Mouse (Mus musculus) megakaryocyte, embryonic 14.5 days (primary cell): ENCODE measurements around the gene Gm10192. TPM values are rescaled to one million over a fixed set of nuclear protein-coding genes. Genes with fewer than 3 reads are reported as not detected.

ENCODE experiments used
- H3K27me3 ChIP-seq: replicated peaks from 2 replicates; pipeline ENCODE3; 2012; ENCODE audit warnings: inconsistent platforms
- H3K36me3 ChIP-seq: replicated peaks from 2 replicates; pipeline ENCODE3; 2012; ENCODE audit warnings: low read length, inconsistent platforms, mixed read lengths
- H3K4me1 ChIP-seq: 2 replicates; pipeline ENCODE4 v1.6.1; 2012; ENCODE audit warnings: inconsistent platforms
- H3K4me3 ChIP-seq: replicated peaks from 2 replicates; pipeline ENCODE3; 2012; ENCODE audit warnings: moderate library complexity, mild to moderate bottlenecking, inconsistent platforms
- H3K9me3 ChIP-seq: 2 replicates; pipeline ENCODE4 v1.6.1; 2012; ENCODE audit warnings: inconsistent platforms
- FLI1 ChIP-seq: IDR thresholded peaks from 2 replicates; pipeline ENCODE4 v1.6.1; 2012; ENCODE audit warnings: low read length, inconsistent platforms, mixed read lengths
- GATA1 ChIP-seq: IDR thresholded peaks from 3 replicates; pipeline ENCODE4 v1.6.1; 2012; ENCODE audit warnings: mixed read lengths, low read length, inconsistent platforms, borderline replicate concordance
- polyA plus RNA-seq: library from polyadenylated mRNA; stranded (reverse); fragments of >175 nt; gene quantifications from 2 replicates; pipeline ENCODE4 v1.2.3, GENCODE M21; 2012; ENCODE audit warnings: low replicate concordance; ENCODE audit not compliant: insufficient read depth

Gene Gm10192
- polyA plus RNA-seq, 1 experiment: not detected

DNA sequence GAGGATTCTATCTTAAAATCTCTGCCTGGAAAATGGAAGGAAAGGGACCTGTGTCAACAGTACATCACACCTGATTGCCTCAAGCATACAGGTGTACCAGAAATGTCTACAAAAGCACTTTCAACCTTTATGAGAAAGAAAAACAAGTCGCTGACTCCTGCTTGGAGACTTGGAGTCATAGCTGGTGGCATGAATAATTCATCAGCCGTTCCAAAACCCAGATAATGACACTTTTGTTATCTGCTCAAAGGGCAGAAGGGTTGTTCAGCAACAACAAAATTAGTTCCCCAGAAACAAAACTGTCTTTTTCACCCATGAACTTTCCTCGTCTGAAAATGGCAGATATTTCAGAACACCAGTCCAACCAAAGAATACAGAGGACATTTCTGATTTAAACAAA, 26.9 kb downstream of the Gm10192 start:
- H3K4me3 ChIP-seq: no peak overlapping the region
- H3K36me3 ChIP-seq: no peaks in the 10 kb centered on the region
- TF ChIP-seq GATA1 (no peak), FLI1 (no peak)
- no peaks in the 10 kb centered on the region for H3K27me3 ChIP-seq
- 0 out of 2 replicates have a peak, but pooled peaks cover 3% of the 10 kb centered on the region for H3K9me3 ChIP-seq
- no peaks in the 10 kb centered on the region for H3K4me1 ChIP-seq

DNA sequence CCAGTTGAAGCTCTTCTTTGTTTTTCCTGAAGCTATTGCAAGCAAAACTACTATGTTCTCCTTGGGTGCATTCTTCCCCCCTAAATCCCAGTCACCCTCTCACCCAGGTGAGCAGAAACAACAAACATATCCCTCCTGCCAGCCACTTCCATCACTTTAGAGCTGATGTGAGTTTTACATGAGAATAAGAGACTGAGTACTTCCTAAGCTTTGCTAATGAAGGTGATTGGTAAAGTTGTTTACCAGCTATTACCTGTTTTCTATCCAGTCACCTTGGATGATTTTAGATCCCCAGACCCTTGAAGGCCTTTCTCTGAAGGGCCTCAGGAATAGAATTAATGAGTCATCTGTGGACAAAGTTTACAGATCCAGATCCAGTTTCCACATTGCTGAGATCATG, 29.4 kb downstream of the Gm10192 start:
- Histone ChIP-seq H3K36me3 (no peaks in the 10 kb centered on the region), H3K27me3 (no peaks in the 10 kb centered on the region)

DNA sequence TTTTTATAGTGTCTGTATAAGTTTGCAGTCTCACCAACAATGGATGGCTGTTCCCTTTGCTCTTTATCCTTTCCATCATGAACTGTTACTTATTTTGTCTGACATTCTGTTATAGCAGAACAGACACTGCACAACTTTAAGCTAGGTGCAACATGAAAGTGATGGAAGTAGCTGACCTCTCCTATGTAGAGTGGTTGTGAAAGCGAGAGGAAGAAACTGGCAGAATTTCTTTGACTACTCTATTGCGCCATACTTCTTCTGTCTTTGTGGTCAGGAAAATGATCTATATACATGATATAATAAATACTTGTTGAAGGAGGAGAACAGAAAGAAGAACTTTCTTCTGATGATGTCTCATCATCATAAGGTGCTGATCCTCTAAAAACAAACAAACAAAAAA, 40.5 kb downstream of the Gm10192 start:
- no peaks in the 10 kb centered on the region for H3K27me3 ChIP-seq
- H3K36me3 ChIP-seq: no peaks in the 10 kb centered on the region
- H3K4me1 ChIP-seq: no peaks in the 10 kb centered on the region
- TF ChIP-seq GATA1 (no peak), FLI1 (no peak)
- H3K9me3 ChIP-seq: no peaks in the 10 kb centered on the region
- no peak overlapping the region for H3K4me3 ChIP-seq

More for the DNA sequence above, 29.4 kb downstream of the Gm10192 start:
- Histone ChIP-seq H3K4me3 (no peak overlapping the region), H3K4me1 (no peaks in the 10 kb centered on the region), H3K9me3 (0 out of 2 replicates have a peak, but pooled peaks cover 3% of the 10 kb centered on the region)
- TF ChIP-seq FLI1: no peak
- no peak for TF ChIP-seq GATA1
